Mouse (Mus musculus): Measurements from ENCODE around the gene Zer1. TPM values are rescaled to one million over a fixed set of nuclear protein-coding genes. Genes with fewer than 3 reads are reported as not detected.

The Zer1 gene
- polyA plus RNA-seq, 1 experiment from 2014 or later: 5.1 TPM

- Histone ChIP-seq H3K4me1 (ENCODE audit: control insufficient read depth, insufficient read depth, low read length) (no peaks in the 10 kb centered on the region), H3K36me3 (ENCODE audit: control insufficient read depth, insufficient read depth, low read length) (no peaks in the 10 kb centered on the region; the same call in 1 of the 2 replicates), H3K9me3 (replicated peaks; ENCODE audit: control insufficient read depth, low read length) (no peaks in the 10 kb centered on the region), H3K4me3 (replicated peaks; ENCODE audit: low read length) (no peak overlapping the region), H3K4me2 (ENCODE audit: low read depth, low read length) (no peak overlapping the region), H3K27me3 (ENCODE audit: control insufficient read depth, insufficient read depth, low read length) (no peaks in the 10 kb centered on the region), H3K27ac (ENCODE audit: low read length) (no peak overlapping the region), H3K9ac (ENCODE audit: low read length) (no peak overlapping the region)
- no peak for ATAC-seq (ENCODE audit: insufficient read depth, low FRiP score)
- WGBS: 81% methylated on average over 2 of the region's 2 CpGs
These were observed 12.9 kb downstream of the Zer1 start for GRCm38 (mm10) chr2:30111500-30111899.

DNA sequence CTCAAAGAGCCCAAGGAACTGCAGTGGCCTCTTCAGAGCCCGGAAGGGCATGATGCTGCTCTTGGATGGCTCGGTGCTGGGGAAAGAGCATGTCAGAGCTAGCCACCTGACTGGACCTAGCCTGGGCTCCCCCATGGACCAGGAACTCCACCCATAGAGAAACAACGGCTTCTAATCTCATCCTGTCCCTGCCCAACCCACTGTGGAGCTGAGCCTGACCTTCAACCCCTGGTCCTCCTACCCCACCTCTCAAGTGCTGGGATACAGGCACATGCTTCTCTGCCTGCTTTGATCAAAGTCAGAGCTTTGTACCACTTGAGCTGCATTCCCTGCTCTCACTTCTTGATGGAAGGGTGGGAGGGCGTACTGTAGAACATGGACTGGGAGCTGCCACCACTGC, 16.1 kb downstream of the Zer1 start:
- no peaks in the 10 kb centered on the region for H3K9me3 ChIP-seq (replicated peaks; ENCODE audit: control insufficient read depth, low read length)
- no peak overlapping the region for H3K4me3 ChIP-seq (replicated peaks; ENCODE audit: low read length)
- no peaks in the 10 kb centered on the region for H3K4me1 ChIP-seq (ENCODE audit: control insufficient read depth, insufficient read depth, low read length)
- no peak for ATAC-seq (ENCODE audit: insufficient read depth, low FRiP score)
- H3K27me3 ChIP-seq (ENCODE audit: control insufficient read depth, insufficient read depth, low read length): no peaks in the 10 kb centered on the region
- no peak overlapping the region for H3K4me2 ChIP-seq (ENCODE audit: low read depth, low read length)
- peaks cover 12% of the 10 kb centered on the region; the same call in 1 of the 2 replicates for H3K36me3 ChIP-seq (ENCODE audit: control insufficient read depth, insufficient read depth, low read length)
- no peak overlapping the region for H3K27ac ChIP-seq (ENCODE audit: low read length)
- 73% methylated on average over 4 of the region's 4 CpGs for WGBS
- H3K9ac ChIP-seq (ENCODE audit: low read length): no peak overlapping the region

- 89% methylated on average over 5 of the region's 5 CpGs for WGBS
These were observed 16.7 kb downstream of the Zer1 start for GRCm38 (mm10) chr2:30107646-30108045.

DNA sequence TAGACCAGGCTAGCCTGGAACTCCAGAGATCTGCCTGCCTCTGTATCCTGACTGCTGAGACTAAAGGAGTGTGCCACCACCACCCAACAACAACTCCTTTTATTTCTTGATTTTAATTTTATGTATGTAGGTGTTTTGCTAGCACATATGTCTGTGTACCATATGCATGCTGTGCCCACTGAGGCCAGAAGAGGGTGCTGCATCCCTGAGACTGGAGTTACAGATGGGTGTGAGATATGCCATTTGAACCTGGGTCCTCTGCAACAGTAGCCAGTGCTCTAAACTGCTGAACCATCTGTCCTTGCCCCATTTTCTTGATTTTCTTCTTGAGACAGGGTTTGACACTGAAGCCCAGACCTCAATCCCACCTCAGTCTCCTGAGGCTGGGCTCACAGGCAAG, 18.0 kb downstream of the Zer1 start:
- no peaks in the 10 kb centered on the region for H3K27me3 ChIP-seq (ENCODE audit: control insufficient read depth, insufficient read depth, low read length)
- H3K4me1 ChIP-seq (ENCODE audit: control insufficient read depth, insufficient read depth, low read length): no peaks in the 10 kb centered on the region
- no peaks in the 10 kb centered on the region for H3K9me3 ChIP-seq (replicated peaks; ENCODE audit: control insufficient read depth, low read length)
- H3K4me3 ChIP-seq (replicated peaks; ENCODE audit: low read length): no peak overlapping the region
- no peak overlapping the region for H3K9ac ChIP-seq (ENCODE audit: low read length)
- H3K36me3 ChIP-seq (ENCODE audit: control insufficient read depth, insufficient read depth, low read length): peaks cover 24% of the 10 kb centered on the region
- no peak for ATAC-seq (ENCODE audit: insufficient read depth, low FRiP score)
- H3K27ac ChIP-seq (ENCODE audit: low read length): no peak overlapping the region
- no peak overlapping the region for H3K4me2 ChIP-seq (ENCODE audit: low read depth, low read length)

More at GRCm38 (mm10) chr2:30107646-30108045, 16.7 kb downstream of the Zer1 start:
- Histone ChIP-seq H3K36me3 (ENCODE audit: control insufficient read depth, insufficient read depth, low read length) (peaks cover 17% of the 10 kb centered on the region), H3K4me2 (ENCODE audit: low read depth, low read length) (no peak overlapping the region), H3K4me3 (replicated peaks; ENCODE audit: low read length) (no peak overlapping the region), H3K4me1 (ENCODE audit: control insufficient read depth, insufficient read depth, low read length) (no peaks in the 10 kb centered on the region), H3K9me3 (replicated peaks; ENCODE audit: control insufficient read depth, low read length) (no peaks in the 10 kb centered on the region), H3K27ac (ENCODE audit: low read length) (no peak overlapping the region), H3K9ac (ENCODE audit: low read length) (no peak overlapping the region), H3K27me3 (ENCODE audit: control insufficient read depth, insufficient read depth, low read length) (no peaks in the 10 kb centered on the region)
- no peak for ATAC-seq (ENCODE audit: insufficient read depth, low FRiP score)

DNA sequence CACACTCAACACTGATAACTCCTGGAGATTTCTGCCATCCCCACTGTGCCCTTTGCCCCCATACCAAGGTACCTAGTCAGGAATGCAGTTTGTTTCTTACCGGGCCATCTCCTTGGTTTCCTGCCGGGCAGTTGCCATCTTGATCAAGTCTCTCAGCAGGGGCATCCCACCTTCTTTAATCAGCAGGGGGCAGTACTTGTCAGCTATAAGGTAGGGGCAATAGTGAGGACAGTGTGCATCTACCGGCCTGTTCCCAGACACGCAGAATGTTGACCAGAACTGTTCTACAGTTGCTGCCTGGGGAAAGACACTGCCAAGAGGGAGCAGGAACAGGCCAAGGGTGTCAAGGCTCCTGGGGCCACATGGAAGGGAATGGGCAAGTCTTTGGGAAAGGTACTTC, 24.2 kb downstream of the Zer1 start:
- Histone ChIP-seq H3K27me3 (ENCODE audit: control insufficient read depth, insufficient read depth, low read length) (no peaks in the 10 kb centered on the region), H3K4me1 (ENCODE audit: control insufficient read depth, insufficient read depth, low read length) (no peaks in the 10 kb centered on the region), H3K4me2 (ENCODE audit: low read depth, low read length) (no peak overlapping the region), H3K27ac (ENCODE audit: low read length) (no peak overlapping the region), H3K9me3 (replicated peaks; ENCODE audit: control insufficient read depth, low read length) (no peaks in the 10 kb centered on the region), H3K9ac (ENCODE audit: low read length) (no peak overlapping the region), H3K4me3 (replicated peaks; ENCODE audit: low read length) (no peak overlapping the region), H3K36me3 (ENCODE audit: control insufficient read depth, insufficient read depth, low read length) (peaks cover 29% of the 10 kb centered on the region; the same call in 1 of the 2 replicates)
- ATAC-seq (ENCODE audit: insufficient read depth, low FRiP score): no peak
- WGBS: 67% methylated on average over 4 of the region's 4 CpGs

GRCm38 (mm10) chr2:30095882-30096527, 28.4 kb downstream of the Zer1 start:
- H3K27ac ChIP-seq (ENCODE audit: low read length): no peak overlapping the region
- H3K9ac ChIP-seq (ENCODE audit: low read length): no peak overlapping the region
- 84% methylated on average over 2 of the region's 2 CpGs for WGBS
- H3K36me3 ChIP-seq (ENCODE audit: control insufficient read depth, insufficient read depth, low read length): 0 out of 2 replicates have a peak, but pooled peaks cover 4% of the 10 kb centered on the region
- ATAC-seq (ENCODE audit: insufficient read depth, low FRiP score): no peak
- no peak overlapping the region for H3K4me2 ChIP-seq (ENCODE audit: low read depth, low read length)
- H3K4me3 ChIP-seq (replicated peaks; ENCODE audit: low read length): no peak overlapping the region
- no peaks in the 10 kb centered on the region for H3K9me3 ChIP-seq (replicated peaks; ENCODE audit: control insufficient read depth, low read length)
- H3K27me3 ChIP-seq (ENCODE audit: control insufficient read depth, insufficient read depth, low read length): no peaks in the 10 kb centered on the region
- H3K4me1 ChIP-seq (ENCODE audit: control insufficient read depth, insufficient read depth, low read length): no peaks in the 10 kb centered on the region

DNA sequence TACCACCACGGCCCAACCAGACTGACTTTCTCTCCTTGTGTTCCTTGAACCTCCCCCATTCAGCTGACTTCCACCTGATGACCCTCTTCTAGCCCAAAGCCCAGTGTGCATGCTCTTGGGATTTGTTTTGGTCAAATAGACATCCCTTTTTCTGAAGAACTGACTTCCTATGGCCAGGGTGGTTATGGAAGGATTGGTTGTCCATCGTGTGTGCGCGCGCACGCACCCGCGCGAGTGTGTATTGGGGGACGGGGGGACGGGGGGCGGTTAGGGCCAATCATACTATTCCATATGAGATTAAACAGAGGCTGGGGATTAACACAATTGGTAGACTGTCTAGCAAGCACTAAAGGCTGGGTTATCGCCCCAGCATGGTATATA, 30.2 kb downstream of the Zer1 start:
- H3K27me3 ChIP-seq (ENCODE audit: control insufficient read depth, insufficient read depth, low read length): no peaks in the 10 kb centered on the region
- H3K27ac ChIP-seq (ENCODE audit: low read length): peak overlapping the region; percentile 82
- no peak for ATAC-seq (ENCODE audit: insufficient read depth, low FRiP score)
- WGBS: under 1% methylated on average over 13 of the region's 13 CpGs
- no peaks in the 10 kb centered on the region for H3K36me3 ChIP-seq (ENCODE audit: control insufficient read depth, insufficient read depth, low read length)
- peak overlapping the region; percentile 85 for H3K9ac ChIP-seq (ENCODE audit: low read length)
- no peaks in the 10 kb centered on the region for H3K9me3 ChIP-seq (replicated peaks; ENCODE audit: control insufficient read depth, low read length)
- H3K4me2 ChIP-seq (ENCODE audit: low read depth, low read length): peak overlapping the region; percentile 87
- H3K4me1 ChIP-seq (ENCODE audit: control insufficient read depth, insufficient read depth, low read length): no peaks in the 10 kb centered on the region
- H3K4me3 ChIP-seq (replicated peaks; ENCODE audit: low read length): peak overlapping the region; percentile 69

DNA sequence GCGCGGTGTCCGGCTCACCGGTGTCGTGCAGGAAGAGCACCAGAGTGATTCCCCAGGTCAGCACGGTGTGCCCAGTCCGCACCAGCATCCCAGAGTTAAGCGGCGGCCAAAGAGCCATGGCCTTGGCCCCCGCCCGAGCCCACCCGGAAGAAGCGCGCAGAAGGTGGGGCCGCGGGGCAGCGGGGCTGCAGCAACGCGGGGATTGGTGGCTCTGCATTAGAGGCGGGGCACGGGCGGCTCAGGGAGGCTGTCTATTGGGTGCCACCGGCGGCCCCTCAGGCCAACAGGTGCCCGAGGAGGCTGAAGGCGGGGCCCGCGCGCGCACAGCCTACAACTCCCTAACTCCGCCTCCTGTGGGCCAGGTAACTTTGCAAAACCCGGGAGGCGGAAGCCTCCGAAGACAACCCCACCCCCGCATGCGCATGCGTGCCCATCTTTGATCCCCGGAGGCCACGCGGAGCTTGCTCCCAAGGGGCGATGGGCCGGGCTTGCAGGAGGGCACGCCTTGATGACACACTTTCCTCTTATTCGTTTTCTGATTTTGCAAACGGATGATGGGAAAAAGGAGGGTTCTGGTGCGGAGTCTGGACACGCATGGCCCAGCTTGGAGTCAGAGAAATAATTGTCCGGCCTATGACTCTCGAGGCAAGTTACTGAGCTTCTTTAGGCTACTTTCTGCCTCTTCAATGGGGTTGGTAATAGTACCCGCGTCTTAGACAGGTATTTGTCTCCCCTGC, 30.7 kb downstream of the Zer1 start, which contains the start of gene Zdhhc12:
Gene Zdhhc12 (minus strand): TSS at position 178 of the 737 bp plus-strand sequence.
- peak within 1 kb of the TSS; percentile 87 for H3K4me2 ChIP-seq (ENCODE audit: low read depth, low read length)
- H3K4me1 ChIP-seq (ENCODE audit: control insufficient read depth, insufficient read depth, low read length): no peaks in the 10 kb centered on the region
- H3K27me3 ChIP-seq (ENCODE audit: control insufficient read depth, insufficient read depth, low read length): no peaks in the 10 kb centered on the region
- peak within 1 kb of the TSS; percentile 69 for H3K4me3 ChIP-seq (replicated peaks; ENCODE audit: low read length)
- under 1% methylated on average over 51 of the region's 51 CpGs for WGBS
- H3K27ac ChIP-seq (ENCODE audit: low read length): peak within 1 kb of the TSS; percentile 82
- peak; percentile 98 for ATAC-seq (ENCODE audit: insufficient read depth, low FRiP score)
- no peaks in the 10 kb centered on the region for H3K9me3 ChIP-seq (replicated peaks; ENCODE audit: control insufficient read depth, low read length)
- H3K36me3 ChIP-seq (ENCODE audit: control insufficient read depth, insufficient read depth, low read length): no peaks in the 10 kb centered on the region
- peak within 1 kb of the TSS; percentile 85 for H3K9ac ChIP-seq (ENCODE audit: low read length)

DNA sequence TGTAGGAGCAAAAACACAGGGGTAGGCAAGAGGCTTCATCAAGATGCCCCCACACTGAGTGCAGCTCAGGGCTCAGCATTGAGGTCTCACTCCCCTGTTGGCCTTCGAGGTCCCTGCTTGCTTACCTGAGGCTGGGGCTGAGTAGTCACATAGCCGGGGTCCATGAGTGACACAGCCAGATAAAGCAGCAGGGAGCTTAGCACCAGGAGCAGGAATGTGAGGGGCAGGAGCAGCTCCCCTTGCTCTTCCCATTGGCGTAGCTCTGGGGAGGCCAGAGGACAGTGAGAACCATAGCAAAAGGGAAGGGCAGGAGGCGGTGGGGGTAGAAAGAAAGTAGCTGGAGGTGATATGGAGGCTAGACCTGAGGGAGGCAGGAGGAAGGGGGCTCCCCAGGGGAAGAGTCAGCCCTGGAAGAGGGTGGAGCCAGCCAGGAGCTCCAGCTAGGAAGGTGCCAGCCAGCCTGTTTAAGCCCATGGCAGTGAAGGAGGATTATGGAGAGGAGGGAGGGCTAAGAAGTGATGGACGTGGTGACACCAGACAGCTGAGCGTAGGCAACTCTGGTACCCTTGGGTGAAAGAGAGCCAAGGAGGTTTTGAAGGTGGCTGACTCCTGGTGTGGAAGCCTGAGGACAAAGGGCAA, 32.0 kb downstream of the Zer1 start:
- Histone ChIP-seq H3K27ac (ENCODE audit: low read length) (no peak overlapping the region), H3K9ac (ENCODE audit: low read length) (peak overlapping the region; percentile 85; the same call in 1 of the 2 replicates), H3K9me3 (replicated peaks; ENCODE audit: control insufficient read depth, low read length) (no peaks in the 10 kb centered on the region), H3K4me2 (ENCODE audit: low read depth, low read length) (peak overlapping the region; percentile 87), H3K4me3 (replicated peaks; ENCODE audit: low read length) (peak overlapping the region; percentile 69), H3K4me1 (ENCODE audit: control insufficient read depth, insufficient read depth, low read length) (no peaks in the 10 kb centered on the region), H3K36me3 (ENCODE audit: control insufficient read depth, insufficient read depth, low read length) (no peaks in the 10 kb centered on the region), H3K27me3 (ENCODE audit: control insufficient read depth, insufficient read depth, low read length) (no peaks in the 10 kb centered on the region)
- ATAC-seq (ENCODE audit: insufficient read depth, low FRiP score): no peak
- WGBS: 43% methylated on average over 6 of the region's 6 CpGs

Measured in stomach, embryonic 16.5 days (tissue).